In the genomic region with DNA sequence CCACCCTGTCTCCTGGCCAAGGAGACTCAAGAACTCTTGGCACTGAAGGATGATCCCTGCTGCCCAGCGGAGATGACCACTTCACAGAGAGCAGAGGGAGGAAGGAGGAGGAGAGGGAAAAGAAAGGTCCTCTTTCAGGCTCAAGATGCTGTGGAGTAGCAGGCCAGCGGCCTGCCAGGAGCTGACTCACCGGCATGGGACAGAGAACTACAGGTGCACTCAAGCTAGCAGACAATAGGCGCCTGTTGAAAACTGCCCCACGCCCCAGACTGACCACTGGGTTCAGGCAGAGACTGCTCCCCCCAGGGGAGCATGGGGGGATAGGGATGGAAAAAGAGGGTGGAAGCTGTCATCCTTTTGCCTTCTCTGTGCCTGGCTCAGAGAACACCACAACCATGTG, we compare ENCODE assay signal across 22 mouse cellular contexts.
DNase-seq lines count a peak whose midpoint lies in the region; ATAC-seq and TF ChIP-seq lines count a peak whose summit lies in the region.
"Had no signal": no experiment of that assay in that cellular context is flagged by ENCODE, and none has a peak within 500 bp of the region (broad histone marks: within the 10 kb centered on the region; RNA-seq: fewer than 3 reads in every experiment).

No protein-coding gene starts in this region.

- no peak overlapping the region for H3K4me3 ChIP-seq in lung, postnatal 0 days (ENCODE audit: low read depth, low read length)
- H3K4me3 ChIP-seq in lung, adult 2 months (replicated peaks; ENCODE audit: extremely low read depth, low read depth, low read length): no peak overlapping the region
- no peak overlapping the region for H3K4me3 ChIP-seq in C2C12 (ENCODE audit: insufficient read depth, poor library complexity, severe bottlenecking)
- H3K4me3 ChIP-seq in limb, embryonic 10.5 days: no peak overlapping the region
- no peak overlapping the region for H3K4me3 ChIP-seq in intestine, postnatal 0 days (ENCODE audit: low read depth, low read length)
- H3K4me3 ChIP-seq: embryonic facial prominence, embryonic 10.5 days; forebrain, embryonic 13.5 days; heart, adult 2 months; heart, embryonic 15.5 days; hindbrain, embryonic 13.5 days had no signal

- H3K4me2 ChIP-seq in lung, postnatal 0 days (replicated peaks; ENCODE audit: low read depth, low read length): no peak overlapping the region
- H3K4me2 ChIP-seq in intestine, postnatal 0 days (replicated peaks; ENCODE audit: low read depth): no peak overlapping the region
- H3K4me2 ChIP-seq: forebrain, embryonic 13.5 days; heart, embryonic 11.5 days; heart, embryonic 15.5 days; hindbrain, embryonic 13.5 days had no signal

- no peaks in the 10 kb centered on the region for H3K79me3 ChIP-seq in C2C12 (ENCODE audit: low read depth)

- no peaks in the 10 kb centered on the region for H3K9me3 ChIP-seq in lung, postnatal 0 days (ENCODE audit: low read length)
- no peaks in the 10 kb centered on the region for H3K9me3 ChIP-seq in limb, embryonic 10.5 days (replicated peaks)
- peaks cover 6% of the 10 kb centered on the region; the same call in 1 of the 2 replicates for H3K9me3 ChIP-seq in intestine, postnatal 0 days (ENCODE audit: control insufficient read depth)
- H3K9me3 ChIP-seq: embryonic facial prominence, embryonic 10.5 days; forebrain, embryonic 13.5 days; heart, embryonic 15.5 days; hindbrain, embryonic 13.5 days had no signal

- TF ChIP-seq CTCF in lung, postnatal 0 days (IDR thresholded peaks at IDR 0.05): no peak
- no peak for TF ChIP-seq CTCF in lung, adult 2 months (IDR thresholded peaks at IDR 0.05; ENCODE audit: insufficient read depth, low read length)
- no peak for TF ChIP-seq CTCF in C2C12 (IDR thresholded peaks at IDR 0.05; ENCODE audit: control insufficient read depth, insufficient read depth, insufficient read length)
- no peak for TF ChIP-seq CTCF in intestine, postnatal 0 days (IDR thresholded peaks at IDR 0.05; ENCODE audit: low read depth)

- intact Hi-C loops in left cerebral cortex, postnatal 14 days (cut with DNase I): no loop called here

- H3K4me1 ChIP-seq in lung, postnatal 0 days (ENCODE audit: insufficient read depth, low read depth, low read length): no peaks in the 10 kb centered on the region
- H3K4me1 ChIP-seq in lung, adult 2 months (ENCODE audit: control insufficient read depth, insufficient read depth, low read length): no peaks in the 10 kb centered on the region
- peaks cover 51% of the 10 kb centered on the region for H3K4me1 ChIP-seq in limb, embryonic 10.5 days
- peaks cover 3% of the 10 kb centered on the region; the same call in 1 of the 2 replicates for H3K4me1 ChIP-seq in intestine, postnatal 0 days (replicated peaks; ENCODE audit: control insufficient read depth, insufficient read depth, low read length)
- H3K4me1 ChIP-seq: forebrain, embryonic 13.5 days; hindbrain, embryonic 13.5 days had no signal

- H3ac ChIP-seq in C2C12 (ENCODE audit: control insufficient read depth, insufficient read length, low read depth): no peak overlapping the region

- peak; percentile 57 for ATAC-seq in lung, postnatal 0 days
- no peak for ATAC-seq in intestine, postnatal 0 days
- ATAC-seq: activated CD4-positive, CD25-positive, alpha-beta regulatory T cell, adult 4 months; forebrain, embryonic 13.5 days; forebrain, postnatal 0 days; hindbrain, postnatal 0 days; Patski had no signal

- TF ChIP-seq EP300 in lung, postnatal 0 days (IDR thresholded peaks at IDR 0.05): no peak

- 51% methylated on average over 5 of the region's 5 CpGs for WGBS in lung, postnatal 0 days
- WGBS in lung, adult 2 months: 74% methylated on average over 5 of the region's 5 CpGs
- WGBS in limb, embryonic 10.5 days: 91% methylated on average over 5 of the region's 5 CpGs
- 79% methylated on average over 5 of the region's 5 CpGs for WGBS in intestine, postnatal 0 days

- no peak for TF ChIP-seq POLR2A in lung, adult 2 months (IDR thresholded peaks at IDR 0.05; ENCODE audit: borderline replicate concordance, extremely low read depth, low read depth, low read length)

- peak; percentile 12 for DNase-seq in cerebellum, adult 11-12 months
- DNase-seq in cerebellum, adult 8-10 months: no peak
- DNase-seq in lung, postnatal 0 days (ENCODE audit: low spot score): peak; percentile 38
- no peak for DNase-seq in lung, adult 2 months
- DNase-seq in limb, embryonic 10.5 days (ENCODE audit: low spot score): no peak
- no peak for DNase-seq in left cerebral cortex, postnatal 14 days (ENCODE audit: low spot score in 2 of 2)
- DNase-seq: adrenal gland, postnatal 25 days; cerebellum, postnatal 36 days; forebrain, postnatal 0 days; gastrocnemius, postnatal 14 days; heart, adult 2 months; heart, postnatal 14 days had no signal

- H3K27ac ChIP-seq in lung, postnatal 0 days (ENCODE audit: low read length): no peak overlapping the region
- H3K27ac ChIP-seq in limb, embryonic 10.5 days: peak overlapping the region; percentile 14; the same call in 1 of the 2 replicates
- no peak overlapping the region for H3K27ac ChIP-seq in intestine, postnatal 0 days (ENCODE audit: low read depth, low read length)
- H3K27ac ChIP-seq: embryonic facial prominence, embryonic 10.5 days; forebrain, embryonic 13.5 days; heart, adult 2 months; heart, embryonic 15.5 days; hindbrain, embryonic 13.5 days; hindbrain, postnatal 0 days had no signal

- no peaks in the 10 kb centered on the region for H3K36me3 ChIP-seq in lung, postnatal 0 days (ENCODE audit: insufficient read depth, low read length)
- H3K36me3 ChIP-seq in C2C12 (ENCODE audit: control insufficient read depth, insufficient read depth): no peaks in the 10 kb centered on the region
- H3K36me3 ChIP-seq in limb, embryonic 10.5 days: no peaks in the 10 kb centered on the region
- H3K36me3 ChIP-seq in intestine, postnatal 0 days (ENCODE audit: control insufficient read depth, insufficient read depth): no peaks in the 10 kb centered on the region
- H3K36me3 ChIP-seq: embryonic facial prominence, embryonic 10.5 days; heart, embryonic 15.5 days; hindbrain, embryonic 13.5 days had no signal

- no peaks in the 10 kb centered on the region for H3K27me3 ChIP-seq in lung, postnatal 0 days (replicated peaks; ENCODE audit: insufficient read depth, low read length)
- H3K27me3 ChIP-seq in C2C12 (ENCODE audit: control insufficient read depth, insufficient read depth, insufficient read length): no peaks in the 10 kb centered on the region
- peaks cover 5% of the 10 kb centered on the region; the same call in 1 of the 2 replicates for H3K27me3 ChIP-seq in limb, embryonic 10.5 days (ENCODE audit: low read depth, poor library complexity, severe bottlenecking)
- no peaks in the 10 kb centered on the region for H3K27me3 ChIP-seq in intestine, postnatal 0 days (replicated peaks; ENCODE audit: control insufficient read depth, insufficient read depth, low read length)
- H3K27me3 ChIP-seq: Patski had no signal

- no peak overlapping the region for H3K9ac ChIP-seq in lung, postnatal 0 days (replicated peaks; ENCODE audit: low read depth)
- no peak overlapping the region for H3K9ac ChIP-seq in intestine, postnatal 0 days (ENCODE audit: low read depth, low read length)
- H3K9ac ChIP-seq: forebrain, embryonic 13.5 days; forebrain, postnatal 0 days; heart, embryonic 15.5 days; hindbrain, embryonic 13.5 days had no signal

- H3K79me2 ChIP-seq in C2C12 (ENCODE audit: control insufficient read depth, insufficient read depth): no peaks in the 10 kb centered on the region

TF ChIP-seq in C2C12, 6 proteins besides CTCF, POLR2A, EP300 and RAD21:
- TF ChIP-seq FOSL1 (IDR thresholded peaks at IDR 0.05; ENCODE audit: insufficient read depth, low read length, poor library complexity, severe bottlenecking) (no peak), MYOD1 (IDR thresholded peaks at IDR 0.05; ENCODE audit: control insufficient read depth, insufficient read length, low read depth) (peak; percentile 42)

Comparison
In these comparisons a context has a peak if more than half of its experiments do, and no peak if none do; other contexts are left out.
1. DNase-seq: peak in cerebellum, adult 11-12 months (single experiment) and lung, postnatal 0 days (single experiment); none in cerebellum, adult 8-10 months (single experiment), lung, adult 2 months (single experiment), limb, embryonic 10.5 days (single experiment) and left cerebral cortex, postnatal 14 days (0 of 2).